Mouse (Mus musculus) layer of hippocampus, postnatal 14 days (tissue): Measurements from ENCODE around the gene Patz1. TPM values are rescaled to one million over a fixed set of nuclear protein-coding genes. Genes with fewer than 3 reads are reported as not detected.

Experiments
- DNase-seq, 2 experiments: peaks; one replicate each; pipeline ENCODE4 v3.0.0; 2021 to 2022; ENCODE audit warnings: low spot score in 2 of 2, mixed read lengths in 1 of 2
- total RNA-seq, 2 experiments: library from RNA; stranded (reverse); gene quantifications; 2 replicates each; pipeline ENCODE4 v1.2.3; 2021

Patz1 gene
- total RNA-seq, 2 experiments from 2014 or later = 50.3 to 50.4 TPM

DNA sequence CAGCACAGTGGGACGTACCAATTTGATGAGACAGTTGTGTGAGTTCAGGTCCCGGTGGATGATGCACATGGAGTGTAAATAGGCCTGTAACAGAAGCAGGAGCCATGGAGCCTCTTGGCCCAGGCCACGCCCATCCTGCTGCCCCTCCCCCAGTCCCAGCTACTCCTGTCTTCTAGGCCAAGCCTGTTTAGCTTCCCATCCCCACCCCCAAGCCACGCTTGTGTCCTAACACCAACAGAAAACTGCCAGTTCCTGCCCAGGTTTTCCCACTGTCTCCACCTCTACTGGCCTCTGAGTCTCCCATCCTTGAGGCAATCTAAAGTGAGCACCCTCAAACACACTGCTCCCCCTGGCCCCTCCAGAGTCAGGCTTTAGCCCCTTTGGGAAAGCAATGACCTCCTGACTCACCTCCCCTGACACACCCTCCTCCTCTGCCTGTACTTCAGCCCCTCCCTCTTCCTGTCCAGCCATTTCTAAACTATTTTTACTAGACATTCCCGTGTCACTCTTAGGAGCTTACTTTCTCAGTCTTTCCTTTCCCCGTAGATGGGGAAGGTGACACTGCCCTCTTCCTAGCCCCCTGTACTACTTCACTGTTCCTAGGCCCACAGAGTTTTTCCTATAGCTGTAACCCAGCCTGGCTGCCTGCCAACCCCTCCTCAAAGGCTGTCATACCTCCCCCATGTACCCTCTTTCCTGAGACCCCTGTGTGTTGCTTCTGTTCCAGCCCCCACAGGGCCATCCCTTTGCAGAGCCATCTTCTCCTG is 60.1 kb downstream of the Patz1 start:
- DNase-seq = no peak

DNA sequence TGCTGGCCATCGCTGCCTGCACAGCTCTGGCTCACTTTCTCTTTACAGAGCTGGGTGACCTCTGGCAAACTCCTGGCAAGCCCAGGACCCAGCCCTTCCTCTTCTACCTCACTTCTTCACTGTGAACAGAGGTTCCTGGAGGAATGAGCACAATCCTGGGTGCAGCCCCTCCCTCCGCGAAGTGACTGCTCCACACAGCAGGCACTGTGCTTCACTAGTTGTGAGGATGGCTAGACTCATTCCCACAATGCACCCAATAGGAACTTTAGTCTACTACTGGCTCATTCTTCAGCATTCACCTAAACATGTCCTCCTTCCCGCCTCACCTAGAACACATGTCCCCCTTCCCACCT is 60.6 kb downstream of the Patz1 start:
- no peak for DNase-seq

DNA sequence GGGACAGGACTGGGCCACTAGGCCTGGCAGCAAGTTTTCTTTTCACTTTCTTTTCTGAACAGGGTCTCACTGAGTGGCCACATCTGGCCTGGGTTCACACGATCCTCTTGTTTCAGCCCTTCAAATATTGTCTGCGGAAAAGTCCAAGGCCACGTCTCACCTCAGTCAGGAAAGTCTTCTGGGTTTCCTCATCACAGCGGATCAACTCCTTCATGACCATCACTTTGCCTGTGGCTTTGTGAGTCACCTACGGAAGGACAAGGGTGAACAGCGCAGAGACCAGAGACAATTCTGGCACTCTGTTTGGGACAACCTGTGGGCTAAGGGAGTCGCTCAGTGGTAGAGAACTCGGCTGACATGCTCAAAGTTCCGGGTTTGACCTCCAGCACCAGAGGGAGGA is 63.5 kb downstream of the Patz1 start:
- no peak for DNase-seq

DNA sequence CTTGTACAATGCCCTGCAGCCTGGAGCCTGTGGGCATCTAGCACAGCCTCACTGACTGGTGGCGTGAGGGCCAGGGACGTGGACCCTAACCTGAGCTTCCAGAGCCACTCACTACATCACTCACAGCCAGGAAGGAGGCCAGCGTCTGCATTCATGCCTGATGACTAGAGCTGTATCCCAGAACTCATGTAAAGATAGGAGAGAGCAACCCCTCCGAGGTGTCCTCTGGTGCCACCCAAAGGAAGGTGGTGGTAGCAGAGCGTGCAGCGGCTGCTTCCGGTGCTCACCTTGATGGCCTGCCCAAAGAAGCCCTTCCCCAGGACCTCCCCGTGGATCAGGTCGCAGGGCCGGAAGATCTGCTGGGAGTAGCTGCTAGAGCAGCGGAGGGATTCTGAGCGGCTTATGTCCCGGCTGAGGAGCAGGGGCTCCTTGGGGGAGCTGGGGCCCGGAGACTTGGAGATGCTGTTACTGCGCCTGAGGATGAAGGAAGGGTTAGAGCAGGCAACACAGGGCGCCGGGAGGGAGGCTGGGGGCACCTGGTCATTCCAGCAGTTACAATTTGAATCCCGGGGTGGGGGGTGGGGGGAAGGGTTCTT is 64.4 kb downstream of the Patz1 start:
- no peak for DNase-seq

Other genes starting within 250 kb of the Patz1 start
- gene Sfi1, start 95.4 kb upstream of the Patz1 start, total RNA-seq = 10 to 100 TPM; 56.3 to 57.2 TPM
- gene Eif4enif1, start 86.5 kb upstream of the Patz1 start, total RNA-seq = 10 to 100 TPM; 61.5 to 66.1 TPM
- 100 to 1,000 TPM in 1 of 2 experiments, 10 to 100 TPM in 1; 89.8 to 103 TPM for gene Drg1, start 22.5 kb upstream of the Patz1 start, total RNA-seq
- 10 to 100 TPM; 29.5 to 35.1 TPM for gene Pik3ip1, start 41.5 kb downstream of the Patz1 start, total RNA-seq
- gene Limk2, start 120.3 kb downstream of the Patz1 start, total RNA-seq = 100 to 1,000 TPM in 1 of 2 experiments, 10 to 100 TPM in 1; 98.7 to 113 TPM
- 10 to 100 TPM; 22.9 to 24.9 TPM for gene Rnf185, start 163.5 kb downstream of the Patz1 start, total RNA-seq
- 10 to 100 TPM in 1 of 2 experiments, 1 to 10 TPM in 1; 7.1 to 13.0 TPM for gene Pla2g3, start 199.4 kb downstream of the Patz1 start, total RNA-seq
- 10 to 100 TPM; 66.1 to 72.1 TPM for gene Inpp5j, start 215.9 kb downstream of the Patz1 start, total RNA-seq
- 100 to 1,000 TPM; 229 to 234 TPM for gene Selenom, start 225.8 kb downstream of the Patz1 start, total RNA-seq